Mouse (Mus musculus): ENCODE data around the gene Sigirr. TPM values are rescaled to one million over a fixed set of nuclear protein-coding genes. Genes with fewer than 3 reads are reported as not detected.

Sigirr gene
- polyA plus RNA-seq, 1 experiment from 2014 or later, result 1.9 TPM

GRCm38 (mm10) chr7:141051060-141051685 is 49.2 kb downstream of the Sigirr start:
- H3K36me3 ChIP-seq, result peaks cover 6% of the 10 kb centered on the region; the same call in 1 of the 2 replicates
- H3K4me1 ChIP-seq (replicated peaks), result peaks cover 20% of the 10 kb centered on the region
- no peak for DNase-seq (ENCODE audit: low spot score)
- H3K9me3 ChIP-seq, result no peaks in the 10 kb centered on the region
- no peaks in the 10 kb centered on the region for H3K27me3 ChIP-seq (ENCODE audit: insufficient read depth, poor library complexity, severe bottlenecking)
- no peak overlapping the region for H3K27ac ChIP-seq
- 66% methylated on average over 17 of the region's 17 CpGs for WGBS
- no peak overlapping the region for H3K4me3 ChIP-seq

GRCm38 (mm10) chr7:141049326-141049725 is 51.0 kb downstream of the Sigirr start:
- no peak for DNase-seq (ENCODE audit: low spot score)
- peaks cover 20% of the 10 kb centered on the region for H3K4me1 ChIP-seq (replicated peaks)
- 91% methylated on average over 2 of the region's 2 CpGs for WGBS
- H3K27me3 ChIP-seq (ENCODE audit: insufficient read depth, poor library complexity, severe bottlenecking), result no peaks in the 10 kb centered on the region
- no peak overlapping the region for H3K27ac ChIP-seq
- no peaks in the 10 kb centered on the region for H3K36me3 ChIP-seq
- no peak overlapping the region for H3K4me3 ChIP-seq
- H3K9me3 ChIP-seq, result no peaks in the 10 kb centered on the region

GRCm38 (mm10) chr7:141048226-141049218 is 51.9 kb downstream of the Sigirr start:
- Histone ChIP-seq H3K4me3 (peak overlapping the region; percentile 55), H3K36me3 (no peaks in the 10 kb centered on the region), H3K4me1 (replicated peaks) (peaks cover 20% of the 10 kb centered on the region), H3K27ac (peak overlapping the region; percentile 81), H3K9me3 (no peaks in the 10 kb centered on the region), H3K27me3 (ENCODE audit: insufficient read depth, poor library complexity, severe bottlenecking) (no peaks in the 10 kb centered on the region)
- DNase-seq (ENCODE audit: low spot score), result peak; percentile 91
- 11% methylated on average over 21 of the region's 21 CpGs for WGBS

GRCm38 (mm10) chr7:141047581-141048225 is 52.7 kb downstream of the Sigirr start:
- DNase-seq (ENCODE audit: low spot score), result peak; percentile 55
- Histone ChIP-seq H3K27me3 (ENCODE audit: insufficient read depth, poor library complexity, severe bottlenecking) (no peaks in the 10 kb centered on the region), H3K4me1 (replicated peaks) (peaks cover 20% of the 10 kb centered on the region), H3K9me3 (no peaks in the 10 kb centered on the region), H3K27ac (peak overlapping the region; percentile 81), H3K4me3 (peak overlapping the region; percentile 55), H3K36me3 (no peaks in the 10 kb centered on the region)
- 4% methylated on average over 15 of the region's 19 CpGs for WGBS

- peaks cover 20% of the 10 kb centered on the region for H3K4me1 ChIP-seq (replicated peaks)
- H3K4me3 ChIP-seq, result peak overlapping the region; percentile 55; the same call in 1 of the 2 replicates
- peak overlapping the region; percentile 81 for H3K27ac ChIP-seq
- H3K27me3 ChIP-seq (ENCODE audit: insufficient read depth, poor library complexity, severe bottlenecking), result no peaks in the 10 kb centered on the region
- WGBS, result 72% methylated on average over 6 of the region's 6 CpGs
- no peaks in the 10 kb centered on the region for H3K36me3 ChIP-seq
- no peak for DNase-seq (ENCODE audit: low spot score)
- H3K9me3 ChIP-seq, result no peaks in the 10 kb centered on the region
These were observed 53.3 kb downstream of the Sigirr start for GRCm38 (mm10) chr7:141046931-141047580.

GRCm38 (mm10) chr7:141042539-141042938 is 57.8 kb downstream of the Sigirr start:
- no peak for DNase-seq (ENCODE audit: low spot score)
- no peaks in the 10 kb centered on the region for H3K27me3 ChIP-seq (ENCODE audit: insufficient read depth, poor library complexity, severe bottlenecking)

GRCm38 (mm10) chr7:141041661-141042060 is 58.7 kb downstream of the Sigirr start:
- peak overlapping the region; percentile 51; the same call in 1 of the 2 replicates for H3K27ac ChIP-seq
- no peaks in the 10 kb centered on the region for H3K36me3 ChIP-seq
- no peak for DNase-seq (ENCODE audit: low spot score)
- 42% methylated on average over 5 of the region's 5 CpGs for WGBS
- H3K9me3 ChIP-seq, result no peaks in the 10 kb centered on the region
- H3K27me3 ChIP-seq (ENCODE audit: insufficient read depth, poor library complexity, severe bottlenecking), result no peaks in the 10 kb centered on the region
- H3K4me1 ChIP-seq (replicated peaks), result no peaks in the 10 kb centered on the region
- H3K4me3 ChIP-seq, result no peak overlapping the region

More at GRCm38 (mm10) chr7:141042539-141042938, 57.8 kb downstream of the Sigirr start:
- H3K9me3 ChIP-seq, result no peaks in the 10 kb centered on the region
- H3K36me3 ChIP-seq, result no peaks in the 10 kb centered on the region
- no peak overlapping the region for H3K4me3 ChIP-seq
- H3K4me1 ChIP-seq (replicated peaks), result peaks cover 7% of the 10 kb centered on the region
- WGBS, result 52% methylated on average over 4 of the region's 4 CpGs
- H3K27ac ChIP-seq, result no peak overlapping the region

Other genes starting within 250 kb of the Sigirr start
- gene Gm45785, start 244.2 kb downstream of the Sigirr start, polyA plus RNA-seq (2016; fragmentation: Nextera tagmentation; extraction: Ambion mirVana), result not detected in 2 replicates
- 67.0 and 81.7 TPM in 2 replicates for gene Ric8a, start 243.6 kb downstream of the Sigirr start, polyA plus RNA-seq (2016; fragmentation: Nextera tagmentation; extraction: Ambion mirVana)
- gene Bet1l, start 243.0 kb downstream of the Sigirr start, polyA plus RNA-seq (2016; fragmentation: Nextera tagmentation; extraction: Ambion mirVana), result 20.9 and 28.8 TPM in 2 replicates
- gene Psmd13, start 218.6 kb downstream of the Sigirr start, polyA plus RNA-seq (2016; fragmentation: Nextera tagmentation; extraction: Ambion mirVana), result 325 and 344 TPM in 2 replicates
- gene Sirt3, start 218.3 kb downstream of the Sigirr start, polyA plus RNA-seq (2016; fragmentation: Nextera tagmentation; extraction: Ambion mirVana), result 27.3 and 28.3 TPM in 2 replicates
- gene Cox8b, start 200.1 kb downstream of the Sigirr start, polyA plus RNA-seq (2016; fragmentation: Nextera tagmentation; extraction: Ambion mirVana), result not detected in 2 replicates
- 0.21 TPM in 1 of 2 replicates, not detected in the other for gene Nlrp6, start 179.7 kb downstream of the Sigirr start, polyA plus RNA-seq (2016; fragmentation: Nextera tagmentation; extraction: Ambion mirVana)
- 16.8 and 17.0 TPM in 2 replicates for gene Pgghg, start 159.2 kb downstream of the Sigirr start, polyA plus RNA-seq (2016; fragmentation: Nextera tagmentation; extraction: Ambion mirVana)
- 1.3 and 2.7 TPM in 2 replicates for gene Ifitm5, start 150.3 kb downstream of the Sigirr start, polyA plus RNA-seq (2016; fragmentation: Nextera tagmentation; extraction: Ambion mirVana)
- gene Gm45717, start 144.6 kb downstream of the Sigirr start, polyA plus RNA-seq (2016; fragmentation: Nextera tagmentation; extraction: Ambion mirVana), result 0.35 and 0.80 TPM in 2 replicates
- gene Ifitm2, start 144.6 kb downstream of the Sigirr start, polyA plus RNA-seq (2016; fragmentation: Nextera tagmentation; extraction: Ambion mirVana), result 388 and 494 TPM in 2 replicates
- 5.1 and 6.9 TPM in 2 replicates for gene Ifitm1, start 133.4 kb downstream of the Sigirr start, polyA plus RNA-seq (2016; fragmentation: Nextera tagmentation; extraction: Ambion mirVana)
- 21.0 and 23.9 TPM in 2 replicates for gene Ifitm3, start 89.8 kb downstream of the Sigirr start, polyA plus RNA-seq (2016; fragmentation: Nextera tagmentation; extraction: Ambion mirVana)
- gene Ifitm6, start 82.6 kb downstream of the Sigirr start, polyA plus RNA-seq (2016; fragmentation: Nextera tagmentation; extraction: Ambion mirVana), result not detected in 2 replicates
- gene Gm17387, start 71.4 kb downstream of the Sigirr start, polyA plus RNA-seq (2016; fragmentation: Nextera tagmentation; extraction: Ambion mirVana), result not detected in 2 replicates
- 26.4 and 35.1 TPM in 2 replicates for gene B4galnt4, start 39.5 kb downstream of the Sigirr start, polyA plus RNA-seq (2016; fragmentation: Nextera tagmentation; extraction: Ambion mirVana)
- 5.1 and 5.2 TPM in 2 replicates for gene Pkp3, start 22.4 kb downstream of the Sigirr start, polyA plus RNA-seq (2016; fragmentation: Nextera tagmentation; extraction: Ambion mirVana)
- gene Ano9, start 17.2 kb upstream of the Sigirr start, polyA plus RNA-seq (2016; fragmentation: Nextera tagmentation; extraction: Ambion mirVana), result 0.20 and 1.6 TPM in 2 replicates
- 80.1 and 80.2 TPM in 2 replicates for gene Ptdss2, start 21.8 kb upstream of the Sigirr start, polyA plus RNA-seq (2016; fragmentation: Nextera tagmentation; extraction: Ambion mirVana)
- gene Rnh1, start 72.3 kb upstream of the Sigirr start, polyA plus RNA-seq (2016; fragmentation: Nextera tagmentation; extraction: Ambion mirVana), result 68.4 and 72.4 TPM in 2 replicates
- 96.8 and 115 TPM in 2 replicates for gene Hras, start 93.4 kb upstream of the Sigirr start, polyA plus RNA-seq (2016; fragmentation: Nextera tagmentation; extraction: Ambion mirVana)
- gene Lrrc56, start 93.6 kb upstream of the Sigirr start, polyA plus RNA-seq (2016; fragmentation: Nextera tagmentation; extraction: Ambion mirVana), result 14.9 and 17.3 TPM in 2 replicates
- 3.9 and 4.0 TPM in 2 replicates for gene Lmntd2, start 113.5 kb upstream of the Sigirr start, polyA plus RNA-seq (2016; fragmentation: Nextera tagmentation; extraction: Ambion mirVana)
- 58.5 and 59.0 TPM in 2 replicates for gene Rassf7, start 115.3 kb upstream of the Sigirr start, polyA plus RNA-seq (2016; fragmentation: Nextera tagmentation; extraction: Ambion mirVana)
- 106 and 108 TPM in 2 replicates for gene Phrf1, start 128.2 kb upstream of the Sigirr start, polyA plus RNA-seq (2016; fragmentation: Nextera tagmentation; extraction: Ambion mirVana)
- 1.0 and 1.2 TPM in 2 replicates for gene Irf7, start 165.9 kb upstream of the Sigirr start, polyA plus RNA-seq (2016; fragmentation: Nextera tagmentation; extraction: Ambion mirVana)
- gene Cdhr5, start 176.2 kb upstream of the Sigirr start, polyA plus RNA-seq (2016; fragmentation: Nextera tagmentation; extraction: Ambion mirVana), result 0.32 TPM in 1 of 2 replicates, not detected in the other
- gene Sct, start 178.6 kb upstream of the Sigirr start, polyA plus RNA-seq (2016; fragmentation: Nextera tagmentation; extraction: Ambion mirVana), result 8.2 and 12.3 TPM in 2 replicates
- gene Drd4, start 191.4 kb upstream of the Sigirr start, polyA plus RNA-seq (2016; fragmentation: Nextera tagmentation; extraction: Ambion mirVana), result 0.34 and 0.35 TPM in 2 replicates
- 56.8 and 71.6 TPM in 2 replicates for gene Deaf1, start 227.1 kb upstream of the Sigirr start, polyA plus RNA-seq (2016; fragmentation: Nextera tagmentation; extraction: Ambion mirVana)
- gene Tmem80, start 227.2 kb upstream of the Sigirr start, polyA plus RNA-seq (2016; fragmentation: Nextera tagmentation; extraction: Ambion mirVana), result 53.7 and 57.8 TPM in 2 replicates
- 6.7 and 6.8 TPM in 2 replicates for gene Eps8l2, start 238.3 kb upstream of the Sigirr start, polyA plus RNA-seq (2016; fragmentation: Nextera tagmentation; extraction: Ambion mirVana)